Mouse (Mus musculus): Measurements from ENCODE around the gene Pla2g3. TPM values are rescaled to one million over a fixed set of nuclear protein-coding genes. Genes with fewer than 3 reads are reported as not detected.

The Pla2g3 gene
- polyA plus RNA-seq, 1 experiment from 2014 or later: 0.64 TPM

DNA sequence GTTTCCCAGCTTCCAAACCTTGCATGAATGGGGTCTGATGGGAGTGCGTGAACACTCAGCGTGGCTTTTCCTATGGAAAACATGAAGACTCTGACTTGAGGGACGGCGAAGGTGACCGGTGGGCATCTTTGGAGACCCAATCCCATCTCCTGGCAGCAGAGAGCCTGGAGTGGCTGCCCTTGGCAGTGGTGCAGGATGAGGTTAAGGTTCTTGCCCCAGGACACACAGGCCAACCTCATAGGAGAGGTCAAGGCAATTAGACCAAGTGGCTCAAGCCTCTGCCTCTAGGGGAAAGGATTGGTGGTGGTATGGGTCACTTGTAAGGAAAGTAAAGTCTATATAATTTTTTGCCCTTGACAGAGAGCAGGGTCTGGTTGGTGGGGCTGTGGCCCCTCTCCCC lies 48.0 kb downstream of the Pla2g3 start:
- Histone ChIP-seq H3K27ac (peak overlapping the region; percentile 80), H3K9me3 (no peaks in the 10 kb centered on the region), H3K4me1 (peaks cover 30% of the 10 kb centered on the region), H3K4me3 (replicated peaks) (peak overlapping the region; percentile 55), H3K9ac (peak overlapping the region; percentile 63), H3K36me3 (replicated peaks) (peaks cover 22% of the 10 kb centered on the region), H3K27me3 (0 out of 2 replicates have a peak, but pooled peaks cover 4% of the 10 kb centered on the region), H3K4me2 (peak overlapping the region; percentile 76)
- 45% methylated on average over 5 of the region's 5 CpGs for WGBS
- no peak for ATAC-seq (ENCODE audit: low FRiP score)

DNA sequence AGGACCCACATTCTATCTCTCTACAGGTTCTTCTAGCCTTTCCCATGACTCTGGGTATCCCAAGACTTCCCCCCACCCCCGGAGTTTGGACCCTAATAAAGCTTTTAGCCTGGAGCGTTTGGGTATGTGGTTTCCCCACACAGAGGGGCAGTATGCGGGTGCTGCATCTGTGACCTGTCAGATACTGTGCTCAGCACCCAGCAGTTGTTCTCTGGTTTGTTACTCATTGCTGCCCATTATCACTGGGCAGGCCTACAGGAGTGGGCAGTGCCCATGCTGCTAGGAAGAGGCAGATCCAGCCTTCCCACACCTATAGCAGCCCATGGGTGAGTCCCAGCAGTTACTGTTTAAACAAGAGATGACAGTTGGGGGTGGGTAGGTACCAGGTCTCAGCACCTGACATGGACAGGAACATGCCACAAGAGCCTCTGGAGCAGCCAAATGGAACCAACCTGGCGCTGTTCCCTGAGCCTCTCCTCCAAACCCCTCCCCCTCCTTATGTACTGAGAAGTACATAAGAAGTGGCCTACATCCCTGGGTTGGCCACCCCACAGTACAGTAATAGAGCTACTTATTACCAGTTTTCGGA lies 48.8 kb downstream of the Pla2g3 start:
- 96% methylated on average over 5 of the region's 5 CpGs for WGBS
- Histone ChIP-seq H3K4me1 (peaks cover 30% of the 10 kb centered on the region), H3K36me3 (replicated peaks) (peaks cover 14% of the 10 kb centered on the region), H3K27ac (no peak overlapping the region), H3K9ac (no peak overlapping the region), H3K9me3 (no peaks in the 10 kb centered on the region), H3K4me3 (replicated peaks) (no peak overlapping the region), H3K4me2 (0 out of 2 replicates have a peak overlapping the region, but pooled peaks have one; percentile 76), H3K27me3 (0 out of 2 replicates have a peak, but pooled peaks cover 4% of the 10 kb centered on the region)
- no peak for ATAC-seq (ENCODE audit: low FRiP score)

DNA sequence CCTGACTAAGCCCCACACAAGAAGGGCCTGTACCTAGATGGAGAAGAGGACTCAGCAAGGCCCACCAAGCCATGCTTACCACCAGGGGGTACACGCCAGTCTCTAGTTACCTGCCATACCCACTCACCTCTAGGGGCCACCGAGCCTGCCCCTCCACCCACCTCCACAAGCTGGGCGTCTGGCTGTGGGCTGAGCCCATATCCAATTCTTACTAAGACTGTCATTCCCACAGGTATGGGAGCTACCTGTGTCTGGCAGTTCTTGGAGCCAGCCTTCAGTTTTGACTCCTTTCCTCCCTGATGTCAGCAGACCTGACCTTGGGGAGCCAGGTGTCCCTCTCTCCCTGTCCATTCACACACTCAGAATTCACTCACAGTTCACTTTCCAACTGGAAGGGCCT lies 49.6 kb downstream of the Pla2g3 start:
- H3K4me2 ChIP-seq: peak overlapping the region; percentile 69
- peak overlapping the region; percentile 29; the same call in 1 of the 2 replicates for H3K9ac ChIP-seq
- WGBS: 89% methylated on average over 3 of the region's 3 CpGs
- peaks cover 30% of the 10 kb centered on the region for H3K4me1 ChIP-seq
- H3K27ac ChIP-seq: no peak overlapping the region
- peaks cover 6% of the 10 kb centered on the region for H3K36me3 ChIP-seq (replicated peaks)
- ATAC-seq (ENCODE audit: low FRiP score): no peak
- H3K27me3 ChIP-seq: 0 out of 2 replicates have a peak, but pooled peaks cover 4% of the 10 kb centered on the region
- H3K4me3 ChIP-seq (replicated peaks): 0 out of 2 replicates have a peak overlapping the region, but pooled peaks have one; percentile 5
- no peaks in the 10 kb centered on the region for H3K9me3 ChIP-seq

DNA sequence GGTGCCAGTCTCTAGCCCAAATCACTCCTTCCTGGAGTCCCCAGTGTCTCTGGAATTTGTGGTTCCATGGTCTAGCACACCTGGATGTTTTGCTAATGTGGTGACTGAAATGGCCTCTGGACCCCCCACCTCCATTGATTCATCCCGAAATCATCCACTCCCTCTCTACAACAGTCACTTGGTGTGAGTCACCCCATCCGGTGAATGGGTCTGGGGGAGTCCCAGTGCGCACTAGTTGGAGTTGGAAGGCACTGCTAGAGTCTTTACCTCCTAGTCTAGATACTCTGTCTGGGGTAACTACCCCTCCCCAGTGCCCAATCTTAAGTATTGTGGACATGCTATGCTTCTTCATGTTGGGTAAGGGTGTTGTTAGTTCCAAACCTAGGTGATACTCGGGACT lies 50.3 kb downstream of the Pla2g3 start:
- no peak overlapping the region for H3K27ac ChIP-seq
- H3K9me3 ChIP-seq: no peaks in the 10 kb centered on the region
- peak overlapping the region; percentile 74 for H3K9ac ChIP-seq
- 72% methylated on average over 4 of the region's 4 CpGs for WGBS
- 0 out of 2 replicates have a peak, but pooled peaks cover 4% of the 10 kb centered on the region for H3K27me3 ChIP-seq
- peak overlapping the region; percentile 69 for H3K4me2 ChIP-seq
- no peaks in the 10 kb centered on the region; the same call in 1 of the 2 replicates for H3K36me3 ChIP-seq (replicated peaks)
- peak overlapping the region; percentile 58 for H3K4me3 ChIP-seq (replicated peaks)
- no peak for ATAC-seq (ENCODE audit: low FRiP score)
- H3K4me1 ChIP-seq: peaks cover 30% of the 10 kb centered on the region

- ATAC-seq (ENCODE audit: low FRiP score): peak; percentile 95
- H3K4me2 ChIP-seq: peak overlapping the region; percentile 69
- H3K9ac ChIP-seq: peak overlapping the region; percentile 74
- 5% methylated on average over 33 of the region's 33 CpGs for WGBS
- H3K27me3 ChIP-seq: 0 out of 2 replicates have a peak, but pooled peaks cover 4% of the 10 kb centered on the region
- H3K27ac ChIP-seq: no peak overlapping the region
- H3K36me3 ChIP-seq (replicated peaks): no peaks in the 10 kb centered on the region; the same call in 1 of the 2 replicates
- H3K9me3 ChIP-seq: no peaks in the 10 kb centered on the region; the same call in 1 of the 2 replicates
- H3K4me3 ChIP-seq (replicated peaks): peak overlapping the region; percentile 58
- H3K4me1 ChIP-seq: peaks cover 30% of the 10 kb centered on the region
Observed at GRCm38 (mm10) chr11:3539111-3539825, 51.2 kb downstream of the Pla2g3 start.

GRCm38 (mm10) chr11:3539826-3540196 lies 51.7 kb downstream of the Pla2g3 start:
- Histone ChIP-seq H3K36me3 (replicated peaks) (no peaks in the 10 kb centered on the region; the same call in 1 of the 2 replicates), H3K4me3 (replicated peaks) (peak overlapping the region; percentile 58), H3K4me2 (peak overlapping the region; percentile 69), H3K9me3 (peaks cover 4% of the 10 kb centered on the region; the same call in 1 of the 2 replicates), H3K4me1 (peaks cover 28% of the 10 kb centered on the region), H3K9ac (no peak overlapping the region), H3K27ac (no peak overlapping the region), H3K27me3 (0 out of 2 replicates have a peak, but pooled peaks cover 4% of the 10 kb centered on the region)
- no peak for ATAC-seq (ENCODE audit: low FRiP score)
- WGBS: 83% methylated on average over 4 of the region's 4 CpGs

DNA sequence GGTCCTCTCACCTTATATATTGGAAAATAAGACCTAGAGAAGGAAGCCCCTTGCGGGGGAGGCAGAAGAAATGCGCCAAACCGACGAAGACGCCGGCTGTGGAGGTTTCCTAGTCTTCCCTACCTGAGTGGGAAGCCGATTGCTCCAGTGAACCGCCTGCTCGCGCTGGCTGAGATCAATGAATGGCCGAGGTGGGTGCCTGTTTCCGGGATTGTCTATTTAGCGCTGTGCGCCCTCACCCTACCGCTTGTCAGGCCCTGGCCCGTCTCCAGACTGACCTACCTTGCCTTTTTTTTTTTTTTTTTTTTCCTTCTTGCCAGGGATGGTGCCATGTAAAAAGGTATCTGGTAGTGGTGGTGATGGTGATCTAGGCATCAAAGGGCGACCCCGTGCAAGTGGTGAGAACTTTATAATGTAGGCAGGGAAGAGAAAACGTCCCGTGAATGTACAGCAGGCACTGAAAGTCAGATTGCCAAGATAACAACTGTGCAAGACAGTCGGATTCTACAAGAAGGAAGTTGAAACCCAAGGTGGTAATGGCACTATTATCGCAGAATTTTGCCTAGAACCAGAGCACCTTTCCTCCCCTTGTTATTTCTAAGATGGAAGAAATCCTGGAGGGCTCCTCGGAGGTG lies 52.5 kb downstream of the Pla2g3 start, which contains the start of gene Smtn:
Smtn (minus strand) TSS at position 162 of the 635 bp plus-strand sequence.
- no peak within 1 kb of the TSS for H3K27ac ChIP-seq
- H3K27me3 ChIP-seq: 0 out of 2 replicates have a peak, but pooled peaks cover 4% of the 10 kb centered on the region
- no peaks in the 10 kb centered on the region; the same call in 1 of the 2 replicates for H3K36me3 ChIP-seq (replicated peaks)
- H3K4me3 ChIP-seq (replicated peaks): peak within 1 kb of the TSS; percentile 58
- H3K9ac ChIP-seq: peak within 1 kb of the TSS; percentile 36; the same call in 1 of the 2 replicates
- peaks cover 4% of the 10 kb centered on the region; the same call in 1 of the 2 replicates for H3K9me3 ChIP-seq
- peaks cover 24% of the 10 kb centered on the region for H3K4me1 ChIP-seq
- no peak for ATAC-seq (ENCODE audit: low FRiP score)
- WGBS: 96% methylated on average over 23 of the region's 23 CpGs
- peak within 1 kb of the TSS; percentile 69 for H3K4me2 ChIP-seq

GRCm38 (mm10) chr11:3541932-3542331 lies 53.8 kb downstream of the Pla2g3 start:
- WGBS: 73% methylated on average over 3 of the region's 3 CpGs

DNA sequence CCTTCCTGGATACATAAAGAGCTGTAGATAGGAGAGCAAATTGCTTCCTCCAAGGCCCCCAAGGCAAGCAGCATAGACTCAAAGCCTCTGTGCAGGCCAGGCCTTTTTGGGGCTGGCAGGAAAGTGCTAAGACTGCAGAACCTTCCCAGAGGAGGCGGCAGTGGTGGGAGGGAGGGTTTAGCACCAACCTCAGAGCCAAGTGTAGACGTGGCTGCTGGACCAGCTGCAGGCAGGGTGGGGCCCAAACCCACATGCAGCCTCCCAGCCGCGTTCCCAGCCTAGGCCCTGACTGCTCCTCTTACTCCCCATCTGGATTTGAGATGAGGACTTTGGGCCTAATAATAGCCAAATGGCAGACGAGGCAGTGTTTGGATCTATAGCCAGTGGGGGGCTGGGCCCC lies 54.9 kb downstream of the Pla2g3 start:
- Histone ChIP-seq H3K4me1 (peaks cover 9% of the 10 kb centered on the region), H3K9me3 (peaks cover 4% of the 10 kb centered on the region; the same call in 1 of the 2 replicates), H3K36me3 (replicated peaks) (no peaks in the 10 kb centered on the region), H3K9ac (no peak overlapping the region), H3K27me3 (peaks cover 4% of the 10 kb centered on the region; the same call in 1 of the 2 replicates), H3K27ac (no peak overlapping the region), H3K4me3 (replicated peaks) (no peak overlapping the region), H3K4me2 (no peak overlapping the region)
- ATAC-seq (ENCODE audit: low FRiP score): no peak
- WGBS: 49% methylated on average over 5 of the region's 5 CpGs

More at GRCm38 (mm10) chr11:3541932-3542331, 53.8 kb downstream of the Pla2g3 start:
- H3K9me3 ChIP-seq: peaks cover 4% of the 10 kb centered on the region; the same call in 1 of the 2 replicates
- ATAC-seq (ENCODE audit: low FRiP score): no peak
- peaks cover 6% of the 10 kb centered on the region; the same call in 1 of the 2 replicates for H3K27me3 ChIP-seq
- no peak overlapping the region for H3K4me2 ChIP-seq
- H3K4me3 ChIP-seq (replicated peaks): no peak overlapping the region
- peaks cover 12% of the 10 kb centered on the region for H3K4me1 ChIP-seq
- H3K9ac ChIP-seq: no peak overlapping the region
- no peaks in the 10 kb centered on the region; the same call in 1 of the 2 replicates for H3K36me3 ChIP-seq (replicated peaks)
- H3K27ac ChIP-seq: no peak overlapping the region

GRCm38 (mm10) chr11:3544409-3544808 lies 56.3 kb downstream of the Pla2g3 start:
- H3K36me3 ChIP-seq (replicated peaks): no peaks in the 10 kb centered on the region
- peaks cover 4% of the 10 kb centered on the region for H3K4me1 ChIP-seq
- H3K27me3 ChIP-seq: peaks cover 4% of the 10 kb centered on the region; the same call in 1 of the 2 replicates
- no peak overlapping the region for H3K9ac ChIP-seq
- H3K4me3 ChIP-seq (replicated peaks): no peak overlapping the region
- 91% methylated on average over 5 of the region's 5 CpGs for WGBS
- ATAC-seq (ENCODE audit: low FRiP score): no peak
- H3K9me3 ChIP-seq: peaks cover 4% of the 10 kb centered on the region; the same call in 1 of the 2 replicates
- H3K27ac ChIP-seq: no peak overlapping the region
- no peak overlapping the region for H3K4me2 ChIP-seq

DNA sequence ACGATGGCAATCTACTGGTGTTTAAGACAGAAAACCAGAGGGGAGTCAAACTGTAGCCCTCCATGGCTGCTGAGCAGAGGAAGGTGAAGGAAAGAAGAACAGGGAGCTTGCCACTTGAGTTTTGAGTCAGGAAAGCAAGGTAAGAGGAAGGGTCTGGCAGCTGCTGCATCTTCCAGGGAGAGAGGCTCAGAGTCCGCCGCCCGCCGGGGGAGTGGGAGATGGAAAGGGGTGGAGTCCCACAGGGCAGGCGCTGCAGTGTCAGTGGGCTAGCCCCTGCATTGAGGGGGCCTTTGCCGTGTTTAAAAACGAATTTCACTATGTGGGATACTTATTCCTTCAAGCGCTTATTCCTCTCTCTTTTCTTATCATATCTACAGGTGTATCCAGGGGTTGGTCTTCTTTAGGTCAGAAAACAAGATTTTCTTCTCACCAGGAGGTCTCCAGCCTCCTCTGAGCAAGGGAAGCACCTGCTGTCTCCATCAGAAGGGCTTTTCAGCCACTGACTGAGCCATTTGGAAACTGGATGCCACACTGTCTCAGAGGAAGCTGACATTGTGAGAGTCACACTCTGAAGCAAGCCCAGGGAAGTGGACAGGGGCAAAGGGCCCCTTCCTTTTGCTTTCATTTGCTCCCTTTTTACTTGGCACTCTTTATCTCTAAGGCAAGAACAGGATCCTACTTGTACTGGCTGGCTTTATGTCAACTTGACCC lies 57.6 kb downstream of the Pla2g3 start:
- Histone ChIP-seq H3K4me2 (no peak overlapping the region), H3K27me3 (peaks cover 4% of the 10 kb centered on the region; the same call in 1 of the 2 replicates), H3K36me3 (replicated peaks) (no peaks in the 10 kb centered on the region), H3K9me3 (peaks cover 4% of the 10 kb centered on the region; the same call in 1 of the 2 replicates), H3K27ac (no peak overlapping the region), H3K4me3 (replicated peaks) (no peak overlapping the region), H3K9ac (no peak overlapping the region), H3K4me1 (peaks cover 4% of the 10 kb centered on the region)
- 13% methylated on average over 9 of the region's 9 CpGs for WGBS
- no peak for ATAC-seq (ENCODE audit: low FRiP score)
